Mouse (Mus musculus) E14TG2a.4 (cell line): ENCODE results near the gene 1700017B05Rik.

Experiments
- H3K27me3 ChIP-seq: 2 replicates; pipeline ENCODE4 v1.6.1; 2014; ENCODE audit warnings: low read length, control low read depth; ENCODE audit not compliant: insufficient read depth
- H3K36me3 ChIP-seq: 2 replicates; pipeline ENCODE4 v1.6.1; 2014; ENCODE audit warnings: low read length, control low read depth; ENCODE audit not compliant: insufficient read depth
- H3K4me1 ChIP-seq: replicated peaks from 2 replicates; pipeline ENCODE4 v1.6.1; 2014; ENCODE audit warnings: low read depth, low read length, control low read depth
- H3K4me3 ChIP-seq: replicated peaks from 2 replicates; pipeline ENCODE4 v1.5.1; 2014; ENCODE audit warnings: mild to moderate bottlenecking, low read length
- H3K9me3 ChIP-seq: 2 replicates; pipeline ENCODE4 v1.6.1; 2014; ENCODE audit warnings: low read length, control low read depth
- CTCF ChIP-seq: conservative IDR thresholded peaks from 2 replicates; pipeline ENCODE4 v1.5.1; 2014; ENCODE audit warnings: low read length
- NANOG ChIP-seq: IDR thresholded peaks from 2 replicates; pipeline ENCODE4 v1.6.1; 2014; ENCODE audit warnings: borderline replicate concordance, low read length, mixed read lengths
- POU5F1 ChIP-seq: IDR thresholded peaks from 2 replicates; pipeline ENCODE4 v1.6.1; 2014; ENCODE audit warnings: low read length, borderline replicate concordance

1700017B05Rik gene

DNA sequence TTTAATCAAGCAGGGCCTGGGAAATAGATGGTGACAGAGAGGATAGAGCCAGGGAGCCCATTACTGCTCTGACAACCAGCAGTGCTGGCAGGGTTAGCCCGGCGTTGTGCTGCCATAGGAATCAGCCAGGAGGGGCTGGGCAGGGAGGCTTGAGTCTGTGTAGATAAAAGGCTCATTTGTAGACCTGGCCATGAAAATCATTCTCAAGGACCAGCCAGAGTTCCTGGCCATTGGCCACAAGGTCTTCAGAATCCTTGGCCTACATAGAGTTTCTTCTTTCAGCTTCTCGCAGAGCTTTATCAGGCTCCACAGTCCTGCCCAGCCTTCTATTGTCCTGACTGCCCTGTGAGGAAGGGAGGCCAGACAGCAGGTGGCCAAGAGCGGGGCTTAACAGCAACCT lies 17.0 kb upstream of the 1700017B05Rik start:
- H3K4me3 ChIP-seq, result no peak overlapping the region
- no peaks in the 10 kb centered on the region for H3K36me3 ChIP-seq
- H3K27me3 ChIP-seq, result peaks cover 30% of the 10 kb centered on the region
- TF ChIP-seq CTCF (no peak), NANOG (no peak), POU5F1 (no peak)
- H3K9me3 ChIP-seq, result no peaks in the 10 kb centered on the region
- H3K4me1 ChIP-seq, result peaks cover 76% of the 10 kb centered on the region

DNA sequence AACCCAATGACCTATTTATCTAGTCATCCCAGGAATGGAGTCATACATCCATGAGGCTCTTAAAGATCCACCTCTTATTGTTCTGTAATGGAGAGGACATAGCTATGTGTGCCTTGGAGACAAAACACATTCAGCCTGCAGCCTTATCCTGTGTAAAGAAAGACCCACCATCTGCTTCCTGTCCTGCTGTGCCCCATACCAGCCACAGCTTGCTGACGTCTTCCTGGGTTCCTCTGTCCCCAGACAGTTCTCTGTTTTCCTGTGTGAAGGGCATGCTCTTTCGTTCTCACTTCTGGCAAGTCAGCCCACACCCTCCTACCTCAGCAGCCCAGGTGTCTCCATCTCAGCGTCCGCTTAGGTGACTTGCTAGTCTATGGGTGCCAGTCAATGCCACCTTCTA lies 15.9 kb upstream of the 1700017B05Rik start:
- Histone ChIP-seq H3K4me3 (no peak overlapping the region), H3K27me3 (peaks cover 30% of the 10 kb centered on the region), H3K36me3 (no peaks in the 10 kb centered on the region), H3K9me3 (no peaks in the 10 kb centered on the region), H3K4me1 (peaks cover 85% of the 10 kb centered on the region)
- TF ChIP-seq NANOG, result no peak; the same call in 1 of the 2 replicates
- TF ChIP-seq POU5F1, result no peak
- no peak for TF ChIP-seq CTCF

DNA sequence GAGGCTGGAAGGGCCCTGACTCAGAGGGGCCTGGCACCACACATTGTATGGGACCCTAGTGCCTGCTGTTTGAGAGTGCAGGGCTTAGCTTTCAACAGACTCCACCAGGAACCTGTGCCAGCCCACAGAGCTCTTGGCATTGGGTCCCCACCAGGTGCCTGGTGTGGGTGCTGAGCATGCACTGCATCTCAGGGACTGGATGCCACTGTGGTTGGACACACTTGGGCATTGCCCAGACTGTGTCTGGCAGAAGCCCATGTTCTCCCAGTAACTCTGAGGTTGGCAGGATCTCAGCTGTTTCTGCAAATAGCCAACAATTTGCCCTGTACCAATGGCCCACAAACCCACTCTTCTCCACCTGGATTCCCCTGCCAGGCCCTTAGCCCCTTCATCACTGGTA lies 13.9 kb upstream of the 1700017B05Rik start:
- TF ChIP-seq NANOG (no peak), CTCF (no peak), POU5F1 (no peak)
- Histone ChIP-seq H3K36me3 (no peaks in the 10 kb centered on the region), H3K27me3 (peaks cover 26% of the 10 kb centered on the region), H3K4me1 (peaks cover 85% of the 10 kb centered on the region), H3K4me3 (no peak overlapping the region), H3K9me3 (no peaks in the 10 kb centered on the region)

DNA sequence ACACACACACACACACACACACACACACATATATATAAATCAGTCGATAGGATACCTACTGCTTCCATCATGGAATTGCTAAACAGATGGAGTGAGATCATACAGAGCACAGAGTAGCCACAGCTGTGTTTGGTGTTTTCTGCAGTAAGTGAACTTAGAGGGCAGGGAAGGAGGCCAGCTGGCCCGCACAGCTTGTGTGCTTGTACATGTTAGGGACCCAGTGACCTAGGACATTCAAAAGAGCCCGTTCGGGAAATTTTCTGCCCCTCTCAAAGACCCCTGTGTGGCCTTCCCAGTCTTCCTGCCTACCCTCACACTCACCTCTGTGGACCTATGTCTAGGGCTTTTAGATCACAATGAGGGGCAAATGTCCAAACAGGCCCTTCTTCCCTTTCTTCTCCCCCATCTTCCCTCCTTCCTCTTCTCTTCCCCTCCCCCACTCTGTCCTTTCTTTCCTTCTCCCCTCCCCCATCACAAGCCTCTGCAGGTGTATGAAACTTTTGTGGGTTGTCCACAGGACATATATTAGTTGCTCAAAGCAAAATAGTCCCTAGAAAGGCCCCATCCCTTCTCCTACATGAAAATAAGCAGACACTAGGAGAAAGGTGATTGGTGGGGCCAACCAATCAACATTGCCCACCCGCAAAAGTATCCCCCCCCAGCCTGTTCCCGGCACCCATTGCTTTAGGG lies 11.5 kb upstream of the 1700017B05Rik start:
- peaks cover 86% of the 10 kb centered on the region for H3K4me1 ChIP-seq
- TF ChIP-seq POU5F1 (no peak), NANOG (no peak), CTCF (no peak)
- no peaks in the 10 kb centered on the region for H3K36me3 ChIP-seq
- H3K27me3 ChIP-seq, result peaks cover 39% of the 10 kb centered on the region
- H3K4me3 ChIP-seq, result no peak overlapping the region; the same call in 1 of the 2 replicates
- no peaks in the 10 kb centered on the region for H3K9me3 ChIP-seq

DNA sequence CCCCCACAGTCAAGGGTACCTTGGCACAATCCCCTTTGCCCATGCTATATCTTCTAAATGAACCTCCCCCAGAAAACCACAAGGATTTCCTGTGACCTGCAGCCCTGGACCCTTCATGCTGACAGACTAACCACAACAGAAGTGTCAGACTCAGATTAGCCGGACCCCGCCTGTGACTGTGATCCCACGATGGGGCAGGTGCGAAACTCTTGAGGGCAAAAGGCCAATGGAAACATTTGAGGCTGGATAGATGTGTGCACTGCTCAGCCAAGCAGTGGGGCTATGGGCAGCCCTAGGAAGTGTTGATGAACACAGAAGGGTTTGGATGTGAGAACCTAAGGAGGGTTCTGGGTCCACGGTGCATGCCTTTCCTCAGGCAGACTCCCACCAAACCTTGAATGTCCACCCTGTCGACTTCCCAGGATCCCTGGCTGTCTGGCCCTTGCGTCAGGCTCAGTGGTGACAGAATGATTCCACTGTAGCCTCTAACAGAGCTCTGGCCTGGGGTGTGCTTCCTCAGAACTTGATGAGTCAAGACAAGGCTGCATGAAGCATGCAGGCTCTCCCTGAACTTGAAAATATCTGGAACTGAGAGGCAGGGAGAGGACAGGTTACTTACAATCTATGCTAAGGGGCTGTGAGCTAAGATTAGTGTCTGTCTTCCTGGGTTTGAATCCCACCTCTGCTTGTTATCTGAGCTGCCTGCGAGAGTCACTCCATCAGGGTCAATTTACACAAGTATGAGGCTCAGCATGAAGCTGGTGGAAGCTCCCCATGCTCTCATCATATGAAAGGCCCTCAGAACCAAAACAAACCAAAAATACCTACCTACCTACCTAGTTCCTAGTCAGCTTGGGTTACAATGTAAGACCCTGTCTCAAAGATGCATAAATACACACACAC lies 10.7 kb upstream of the 1700017B05Rik start:
- no peaks in the 10 kb centered on the region for H3K36me3 ChIP-seq
- peaks cover 41% of the 10 kb centered on the region for H3K27me3 ChIP-seq
- TF ChIP-seq POU5F1 (no peak), NANOG (peak; percentile 77), CTCF (no peak)
- H3K4me3 ChIP-seq, result peak overlapping the region; percentile 44
- peaks cover 85% of the 10 kb centered on the region for H3K4me1 ChIP-seq
- no peaks in the 10 kb centered on the region for H3K9me3 ChIP-seq

DNA sequence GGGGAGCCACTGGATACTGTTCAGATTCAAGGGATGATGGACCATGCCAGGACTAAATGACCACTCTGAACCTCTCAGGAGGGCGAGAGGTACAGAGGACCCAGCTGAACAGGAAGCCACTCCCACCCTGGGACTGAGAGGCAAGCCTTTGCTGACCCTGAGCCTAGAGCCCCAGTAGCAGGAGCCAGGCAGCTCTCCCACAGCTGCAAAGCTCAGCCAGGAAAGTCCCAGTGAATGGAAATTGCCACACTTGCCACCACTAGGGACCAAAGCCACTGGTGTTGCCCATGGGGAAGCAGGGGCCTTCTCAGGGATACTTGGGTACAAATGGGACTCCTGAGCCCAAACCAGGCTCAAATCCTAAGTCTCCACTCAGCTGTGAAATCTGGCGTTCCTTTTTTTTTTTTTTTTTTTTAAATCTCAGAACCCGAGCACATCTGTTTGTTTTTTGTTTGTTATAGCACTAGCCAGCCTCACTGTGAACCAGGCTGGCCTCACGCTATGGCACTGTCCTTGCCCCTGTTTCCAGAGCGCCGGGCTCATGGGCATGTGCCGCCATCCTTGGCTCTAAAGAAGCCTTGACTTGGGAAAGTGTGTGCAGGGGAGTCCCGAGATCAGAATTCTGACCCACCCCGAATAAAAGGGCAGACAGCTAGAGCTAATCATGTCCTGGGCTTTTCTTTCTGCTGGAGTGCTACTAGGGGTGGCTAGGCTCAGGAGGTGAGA lies 9.6 kb upstream of the 1700017B05Rik start:
- Histone ChIP-seq H3K4me1 (peaks cover 86% of the 10 kb centered on the region), H3K9me3 (no peaks in the 10 kb centered on the region), H3K4me3 (peak overlapping the region; percentile 44), H3K27me3 (peaks cover 53% of the 10 kb centered on the region), H3K36me3 (no peaks in the 10 kb centered on the region)
- no peak for TF ChIP-seq NANOG
- TF ChIP-seq POU5F1, result no peak
- no peak for TF ChIP-seq CTCF

DNA sequence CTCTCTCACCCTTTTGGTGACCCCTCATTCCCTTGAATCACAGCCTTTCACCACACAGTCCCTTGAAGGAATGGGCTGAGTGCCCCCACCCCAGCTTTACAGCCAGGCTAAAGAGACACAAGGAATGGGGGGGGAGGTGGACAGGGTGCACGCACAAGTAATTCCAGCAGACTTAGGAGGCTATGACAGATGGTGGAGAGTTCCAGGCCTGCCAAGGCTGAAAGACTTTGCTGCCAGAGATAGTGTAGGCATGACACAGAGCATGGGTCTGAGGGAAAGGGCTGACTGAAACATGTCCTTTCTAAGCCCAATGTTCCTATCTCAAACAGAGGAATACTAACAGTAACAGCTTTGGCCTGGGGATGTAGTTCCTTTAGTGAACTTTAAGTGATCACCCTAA lies 8.7 kb upstream of the 1700017B05Rik start:
- no peaks in the 10 kb centered on the region for H3K9me3 ChIP-seq
- peaks cover 92% of the 10 kb centered on the region for H3K4me1 ChIP-seq
- H3K27me3 ChIP-seq, result peaks cover 58% of the 10 kb centered on the region
- H3K4me3 ChIP-seq, result no peak overlapping the region
- H3K36me3 ChIP-seq, result no peaks in the 10 kb centered on the region
- TF ChIP-seq NANOG (no peak), POU5F1 (no peak), CTCF (no peak)

DNA sequence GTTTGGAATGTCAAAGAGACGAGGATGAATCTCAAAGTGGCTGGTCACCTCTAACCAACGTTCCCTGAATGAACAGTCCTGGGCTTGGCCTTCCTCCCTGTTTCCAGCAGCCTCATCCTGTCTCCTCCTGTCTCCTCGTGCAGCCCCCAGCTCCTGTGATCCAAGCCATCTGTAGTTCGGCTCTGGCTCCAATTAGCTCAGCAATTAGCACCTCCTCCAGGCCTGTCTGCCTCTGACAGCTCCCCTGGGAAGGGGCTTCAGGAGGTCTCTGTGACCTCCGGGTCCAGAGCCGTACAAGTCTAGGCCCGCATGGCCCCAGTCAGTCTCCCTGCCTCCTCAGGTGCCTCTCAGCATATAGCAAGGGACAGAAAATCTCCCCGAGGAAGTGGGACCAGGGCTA lies 8.0 kb upstream of the 1700017B05Rik start:
- Histone ChIP-seq H3K36me3 (no peaks in the 10 kb centered on the region), H3K4me1 (peaks cover 87% of the 10 kb centered on the region), H3K27me3 (peaks cover 65% of the 10 kb centered on the region), H3K9me3 (no peaks in the 10 kb centered on the region), H3K4me3 (no peak overlapping the region)
- TF ChIP-seq CTCF, result no peak
- no peak for TF ChIP-seq NANOG
- no peak for TF ChIP-seq POU5F1
